Mouse (Mus musculus): ENCODE measurements around the gene Strbp.
A peak's percentile ranks its signal among the peaks of the same experiment; 100 is the strongest.
"Not testable (repeated sequence)": the region's sequence is repeated elsewhere in the genome, so short reads cannot be mapped to it uniquely, and the experiment has no call there.

The Strbp gene

GRCm38 (mm10) chr2:37529397-37529796 is 174.3 kb downstream of the Strbp start:
- no peak for DNase-seq (ENCODE audit: low read depth, low spot score)

GRCm38 (mm10) chr2:37527587-37527986 is 176.1 kb downstream of the Strbp start:
- no peak for DNase-seq (ENCODE audit: low read depth, low spot score)

GRCm38 (mm10) chr2:37519286-37519640 is 184.4 kb downstream of the Strbp start:
- DNase-seq (ENCODE audit: low read depth, low spot score): no peak

GRCm38 (mm10) chr2:37518561-37519285 is 184.9 kb downstream of the Strbp start:
- DNase-seq (ENCODE audit: low read depth, low spot score): no peak

- DNase-seq (ENCODE audit: low read depth, low spot score): no peak
Observed at GRCm38 (mm10) chr2:37516922-37517462, 186.7 kb downstream of the Strbp start.

GRCm38 (mm10) chr2:37516030-37516710 is 187.5 kb downstream of the Strbp start, which contains the start of gene Gpr21:
Gene Gpr21 (plus strand): TSS chr2:37516332.
- no peak for DNase-seq (ENCODE audit: low read depth, low spot score)

- no peak for DNase-seq (ENCODE audit: low read depth, low spot score)
Observed at GRCm38 (mm10) chr2:37511134-37511901, 192.3 kb downstream of the Strbp start.

- not testable (repeated sequence) for DNase-seq (ENCODE audit: low read depth, low spot score)
Observed at GRCm38 (mm10) chr2:37505856-37506255, 197.8 kb downstream of the Strbp start.

GRCm38 (mm10) chr2:37497321-37497720 is 206.3 kb downstream of the Strbp start:
- no peak for DNase-seq (ENCODE audit: low read depth, low spot score)

GRCm38 (mm10) chr2:37488956-37489355 is 214.7 kb downstream of the Strbp start:
- no peak for DNase-seq (ENCODE audit: low read depth, low spot score)

- no peak for DNase-seq (ENCODE audit: low read depth, low spot score)
Observed at GRCm38 (mm10) chr2:37486408-37486807, 217.3 kb downstream of the Strbp start.

- DNase-seq (ENCODE audit: low read depth, low spot score): peak; percentile 69
Observed at GRCm38 (mm10) chr2:37485370-37485769, 218.3 kb downstream of the Strbp start.

GRCm38 (mm10) chr2:37484165-37484564 is 219.5 kb downstream of the Strbp start:
- DNase-seq (ENCODE audit: low read depth, low spot score): peak; percentile 71

GRCm38 (mm10) chr2:37480039-37480438 is 223.6 kb downstream of the Strbp start:
- no peak for DNase-seq (ENCODE audit: low read depth, low spot score)

GRCm38 (mm10) chr2:37479559-37479958 is 224.1 kb downstream of the Strbp start:
- no peak for DNase-seq (ENCODE audit: low read depth, low spot score)

GRCm38 (mm10) chr2:37466266-37466665 is 237.4 kb downstream of the Strbp start:
- no peak for DNase-seq (ENCODE audit: low read depth, low spot score)

GRCm38 (mm10) chr2:37460707-37461106 is 243.0 kb downstream of the Strbp start:
- no peak for DNase-seq (ENCODE audit: low read depth, low spot score)

- no peak for DNase-seq (ENCODE audit: low read depth, low spot score)
Observed at GRCm38 (mm10) chr2:37452376-37452760, 251.3 kb downstream of the Strbp start.

- DNase-seq (ENCODE audit: low read depth, low spot score): peak; percentile 96
Observed at GRCm38 (mm10) chr2:37451667-37452375, 251.8 kb downstream of the Strbp start.

- DNase-seq (ENCODE audit: low read depth, low spot score): peak; percentile 98
Observed at GRCm38 (mm10) chr2:37442611-37443591, 260.8 kb downstream of the Strbp start, which contains the start of the genes Zbtb26, Zbtb6 and Rabgap1. Gene Zbtb26 (minus strand): TSS chr2:37443135. Gene Zbtb6 (minus strand): TSS chr2:37443171. Gene Rabgap1 (plus strand): TSS chr2:37443279.

All from A20 (cell line).